Mouse (Mus musculus) v-Abl transformed pro-B cells (cell line): ENCODE measurements around the gene Rnf157.
"Not testable (repeated sequence)": the region's sequence is repeated elsewhere in the genome, so short reads cannot be mapped to it uniquely, and the experiment has no call there.

Experiments
- in situ Hi-C, 2 experiments: fragments of 400-800 bp; cut with MboI; formaldehyde crosslinking; loops; one replicate each; pipeline ENCODE4 v1.15.1; 2025; ENCODE audit not compliant: unreplicated experiment in 2 of 2

Gene Rnf157

DNA sequence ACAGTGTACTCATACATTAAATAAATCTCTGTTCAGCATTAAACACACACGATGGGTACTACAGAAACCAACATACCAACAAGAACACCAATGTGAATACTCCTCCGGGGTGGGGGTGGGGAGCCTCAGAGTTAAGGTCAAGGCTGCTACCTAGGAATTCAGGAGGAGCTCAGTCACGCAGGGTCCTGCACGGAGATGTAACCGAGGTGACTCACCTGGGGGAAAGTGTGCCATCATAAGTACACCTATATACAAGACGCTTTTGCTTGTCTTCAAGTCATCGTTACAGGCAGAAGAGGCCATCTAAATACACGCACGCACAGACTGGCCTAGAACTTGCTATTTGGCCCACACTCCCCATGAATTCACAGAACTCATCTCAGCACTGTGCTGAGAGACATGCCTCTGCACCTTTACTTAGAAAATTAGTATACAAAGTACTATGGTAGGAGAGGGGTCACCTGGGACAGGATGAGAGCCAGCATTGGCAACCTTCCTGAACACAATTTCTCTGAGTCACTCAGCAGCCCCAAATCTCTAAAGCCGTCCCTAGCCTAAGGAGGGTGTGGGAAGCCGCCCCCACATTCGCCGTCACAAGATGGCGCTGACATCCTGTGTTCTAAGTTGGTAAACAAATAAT is 23.9 kb downstream of the Rnf157 start:
- in situ Hi-C loops = no loop called here

DNA sequence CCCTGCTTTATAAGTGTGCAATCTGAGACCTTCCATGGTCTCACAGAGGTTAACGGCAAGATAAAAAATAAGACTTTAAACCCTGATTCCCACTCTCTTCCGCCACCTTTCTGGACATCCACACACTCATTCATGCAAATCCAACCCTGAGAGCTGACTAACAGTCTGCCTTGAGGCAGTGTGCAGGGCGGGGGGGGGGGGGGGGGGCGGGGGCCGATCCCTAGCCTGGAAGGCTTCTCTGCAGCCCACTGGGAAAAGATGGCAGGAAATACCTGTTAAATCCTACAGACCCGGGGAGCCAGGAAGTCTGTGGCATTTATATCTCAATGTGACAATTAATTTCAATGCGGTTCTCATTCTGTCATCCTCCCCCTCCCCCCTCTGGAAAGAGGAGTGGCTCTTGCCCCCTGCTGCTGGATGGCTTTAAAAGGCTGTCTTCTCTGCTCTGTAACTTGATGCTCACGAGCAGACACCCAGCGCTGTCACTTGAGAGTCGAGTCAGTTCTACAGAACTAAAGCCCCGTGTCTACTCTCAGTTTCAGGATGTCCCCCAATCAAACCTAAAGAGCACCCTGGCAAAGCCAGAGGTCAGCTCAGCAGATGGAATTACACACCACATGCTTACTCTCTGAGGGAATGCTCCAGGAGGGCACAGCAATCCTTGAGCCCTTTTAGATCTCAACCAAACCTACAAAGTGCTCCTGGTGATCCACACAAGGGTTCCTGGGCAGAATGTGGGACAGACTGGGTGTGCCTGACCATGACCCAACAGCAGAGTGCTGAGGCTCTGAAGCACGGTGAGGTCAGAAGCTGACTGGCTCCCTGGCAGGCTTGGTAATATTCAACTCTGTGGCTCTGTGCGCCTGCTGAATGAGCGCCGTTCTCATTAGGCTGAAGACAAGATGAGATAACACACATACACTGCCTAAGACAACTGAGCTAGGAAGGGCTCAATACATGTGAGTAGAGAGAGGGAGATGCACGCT is 25.5 kb downstream of the Rnf157 start:
- in situ Hi-C loops = no loop called here

DNA sequence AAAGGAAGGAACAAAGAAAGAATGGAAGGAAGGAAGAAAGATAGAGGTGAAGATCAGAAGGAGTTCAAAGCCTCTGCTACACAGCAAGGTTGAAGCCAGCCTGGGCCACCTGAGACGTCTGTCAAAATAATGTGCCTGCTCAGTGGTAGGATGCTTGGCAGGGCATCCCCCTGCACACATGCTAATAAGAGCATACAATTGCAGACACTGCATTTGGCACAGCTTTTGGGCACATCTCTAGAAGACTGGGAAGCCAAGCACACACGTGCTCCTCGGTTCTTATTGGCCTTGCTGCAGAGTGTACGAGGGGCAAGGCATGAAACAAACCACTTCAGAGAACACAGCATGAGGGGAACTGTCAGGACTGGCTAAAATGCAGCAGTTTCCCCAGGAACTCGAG is 26.8 kb downstream of the Rnf157 start:
- in situ Hi-C loops = no loop called here

DNA sequence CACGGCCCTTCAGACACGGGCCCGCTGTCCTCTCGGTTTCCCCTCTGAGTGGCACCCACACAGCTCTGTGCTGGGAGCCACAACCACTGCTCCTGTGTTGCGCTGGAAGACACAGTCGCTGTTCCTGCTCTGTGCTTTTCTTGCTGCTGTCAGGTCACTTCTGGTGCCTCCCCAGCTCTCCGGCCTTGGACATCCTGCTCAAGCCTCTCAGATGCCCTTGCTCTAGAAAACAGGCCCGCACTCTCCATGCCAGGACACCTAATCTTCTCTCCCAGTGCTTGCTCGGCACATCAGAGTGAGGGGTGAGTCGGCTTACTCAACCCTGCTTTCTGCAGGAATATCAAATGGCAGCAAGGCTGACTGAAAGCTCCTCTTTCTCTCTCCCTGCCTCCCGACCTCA is 28.7 kb downstream of the Rnf157 start:
- in situ Hi-C loops = no loop called here

DNA sequence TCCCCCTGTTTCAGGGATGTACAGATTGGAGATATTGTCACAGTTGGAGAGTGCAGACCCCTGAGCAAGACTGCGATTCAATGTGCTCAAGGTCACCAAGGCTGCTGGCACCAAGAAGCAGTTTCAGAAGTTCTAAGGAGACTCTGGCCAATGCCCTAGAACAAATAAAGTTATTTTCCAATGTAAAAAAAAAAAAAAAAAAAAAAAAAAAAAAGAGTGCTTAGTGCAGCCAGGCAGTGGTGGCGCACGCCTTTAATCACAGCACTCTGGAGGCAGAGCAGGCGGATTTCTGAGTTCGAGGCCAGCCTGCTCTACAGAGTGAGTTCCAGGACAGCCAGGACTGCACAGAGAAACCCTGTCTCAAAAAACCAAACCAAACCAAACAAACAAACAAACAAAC is 29.8 kb downstream of the Rnf157 start:
- in situ Hi-C loops = not testable (repeated sequence)

DNA sequence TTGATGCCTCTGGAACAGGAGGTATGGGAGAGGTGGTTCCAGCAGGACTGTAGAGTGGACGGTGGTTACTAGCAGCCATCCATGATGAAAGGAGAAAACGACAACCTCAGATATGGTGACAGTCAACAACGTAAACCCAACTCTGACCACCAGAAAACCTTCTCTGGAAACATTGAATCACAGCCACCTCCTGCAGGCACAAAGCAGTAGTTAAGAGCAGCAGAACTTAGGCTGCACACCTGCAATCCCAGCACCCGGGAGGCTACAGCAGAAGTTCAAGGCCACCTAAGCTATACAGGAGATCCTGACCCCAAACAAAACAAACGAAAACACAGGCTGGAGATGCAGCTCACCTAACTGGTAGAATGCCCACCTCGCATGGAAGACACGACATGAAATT is 32.1 kb downstream of the Rnf157 start:
- in situ Hi-C loops = no loop called here

DNA sequence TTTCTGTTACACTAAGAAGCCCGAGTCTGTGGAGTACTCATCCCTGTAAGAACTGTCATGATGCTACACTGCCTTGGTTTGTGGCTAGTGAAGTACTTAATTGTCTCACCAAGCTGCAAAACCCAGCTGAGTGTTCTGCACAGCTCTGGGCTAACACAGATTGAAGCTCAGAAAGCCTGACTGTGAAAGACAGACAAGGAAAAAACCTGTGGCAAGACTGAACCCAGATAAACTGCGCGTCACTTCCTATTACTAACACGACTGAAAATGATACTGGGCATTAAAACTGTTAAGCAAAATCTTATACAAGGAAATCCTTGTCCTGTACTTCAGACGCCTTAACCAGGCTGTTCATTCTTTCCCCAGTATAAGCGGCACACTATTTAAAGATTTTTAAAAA is 33.3 kb downstream of the Rnf157 start:
- in situ Hi-C loops = no loop called here

DNA sequence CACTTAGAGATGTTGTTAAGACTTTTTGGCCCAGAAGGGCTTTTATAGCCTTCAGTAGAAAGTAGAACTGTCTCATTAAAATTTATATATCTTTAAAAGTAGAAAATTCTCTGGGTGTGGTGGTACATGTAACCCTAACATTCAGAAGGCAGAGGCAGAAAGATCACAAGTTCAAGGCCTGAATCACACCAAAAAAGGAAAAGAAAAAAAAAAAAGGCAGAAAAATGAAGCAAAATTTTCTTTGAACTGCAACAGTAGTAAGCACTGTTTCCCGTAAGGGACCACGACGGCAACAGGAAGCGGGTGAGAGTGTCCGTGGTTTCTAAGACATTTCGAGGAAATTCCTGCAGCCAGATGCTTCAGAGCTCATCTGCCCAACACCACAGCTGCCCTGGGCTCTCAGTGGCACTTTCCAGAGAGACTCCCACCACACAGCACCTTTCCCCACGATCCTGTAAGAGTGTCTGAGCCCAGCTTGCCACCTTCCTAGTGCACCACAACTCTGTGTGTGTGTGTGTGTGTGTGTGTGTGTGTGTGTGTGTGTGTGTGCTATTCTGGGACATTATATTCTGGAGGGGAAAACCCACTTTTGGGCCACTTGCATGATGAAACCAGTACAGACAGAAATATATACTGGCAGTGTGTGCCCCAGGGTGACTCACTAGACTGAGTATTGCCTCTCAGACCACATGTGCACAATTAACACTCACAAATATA is 35.7 kb downstream of the Rnf157 start:
- in situ Hi-C loops = no loop called here

DNA sequence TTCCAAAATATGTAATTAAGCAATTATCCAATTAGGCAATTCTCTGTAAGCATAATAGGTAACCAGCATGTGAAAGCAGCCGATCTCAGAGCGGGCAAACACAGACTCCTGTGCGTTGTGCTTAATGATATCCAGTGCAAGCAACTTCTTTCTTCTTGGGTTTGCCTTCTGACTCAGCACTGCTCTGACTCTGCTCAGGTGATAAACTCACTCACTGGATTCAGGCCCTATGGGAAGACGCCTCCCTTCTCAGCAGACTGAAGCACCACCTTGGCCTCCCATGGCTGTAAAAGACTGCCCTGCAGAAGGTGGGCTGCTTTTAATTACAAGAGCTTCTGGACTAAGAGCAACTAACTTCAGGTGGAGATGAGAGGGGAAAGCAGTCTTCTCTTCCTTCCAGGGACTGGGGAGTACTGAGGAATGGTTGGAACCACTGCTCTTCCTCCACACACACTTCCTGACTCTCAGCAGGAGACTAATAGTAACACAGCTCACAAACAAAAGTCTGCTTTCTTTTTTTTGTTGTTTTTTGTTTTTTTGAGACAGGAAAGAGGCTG is 40.9 kb downstream of the Rnf157 start:
- in situ Hi-C loops = loop anchor here in 1 of 2 experiments (25.0 kb wide), 1 partner anchor 465 kb away; the partner anchor contains the start of genes Jmjd6, Mettl23 and Mxra7

DNA sequence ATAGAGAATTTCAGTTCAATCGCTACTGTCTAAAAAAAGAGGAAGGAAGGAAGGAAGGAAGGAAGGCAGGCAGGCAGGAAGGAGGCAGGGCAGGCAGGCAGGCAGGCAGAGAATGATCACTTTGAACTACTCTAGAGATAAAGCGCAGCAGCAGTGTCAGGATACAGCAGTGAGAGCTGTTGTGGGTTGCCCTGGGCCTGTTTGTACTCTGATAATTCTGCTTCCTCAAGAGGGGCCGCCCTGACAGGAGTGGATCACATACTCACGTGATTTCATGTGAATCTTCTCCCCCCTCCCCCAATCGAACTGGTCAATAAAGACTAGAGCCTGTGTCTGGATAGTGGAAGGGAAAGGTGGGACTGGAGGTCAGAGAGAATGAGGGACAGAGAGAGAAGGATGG is 43.2 kb downstream of the Rnf157 start:
- in situ Hi-C loops = loop anchor here in 1 of 2 experiments (25.0 kb wide), 1 partner anchor 468 kb away; the partner anchor contains the start of genes Jmjd6, Mettl23 and Mxra7

DNA sequence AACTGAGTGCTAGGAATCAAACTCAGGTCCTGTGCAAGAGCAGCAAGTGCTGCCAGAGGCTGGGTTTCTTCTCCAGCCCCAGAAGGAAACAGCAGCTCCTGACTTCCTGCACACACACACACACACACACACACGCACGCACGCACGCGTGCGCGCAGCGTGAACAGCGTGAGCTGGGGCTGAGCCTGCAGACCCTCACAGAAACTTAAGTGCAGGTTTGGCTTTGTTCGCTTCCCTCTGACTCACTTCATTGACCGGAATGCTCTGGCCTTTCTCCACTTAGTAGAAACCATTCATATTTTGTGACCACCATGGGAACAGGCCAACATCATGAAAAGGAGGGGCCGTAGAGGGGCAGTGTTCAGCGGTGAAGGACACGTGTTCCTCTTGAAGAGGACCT is 43.8 kb downstream of the Rnf157 start:
- in situ Hi-C loops = loop anchor here in 1 of 2 experiments (25.0 kb wide), 1 partner anchor 468 kb away; the partner anchor contains the start of genes Jmjd6, Mettl23 and Mxra7

DNA sequence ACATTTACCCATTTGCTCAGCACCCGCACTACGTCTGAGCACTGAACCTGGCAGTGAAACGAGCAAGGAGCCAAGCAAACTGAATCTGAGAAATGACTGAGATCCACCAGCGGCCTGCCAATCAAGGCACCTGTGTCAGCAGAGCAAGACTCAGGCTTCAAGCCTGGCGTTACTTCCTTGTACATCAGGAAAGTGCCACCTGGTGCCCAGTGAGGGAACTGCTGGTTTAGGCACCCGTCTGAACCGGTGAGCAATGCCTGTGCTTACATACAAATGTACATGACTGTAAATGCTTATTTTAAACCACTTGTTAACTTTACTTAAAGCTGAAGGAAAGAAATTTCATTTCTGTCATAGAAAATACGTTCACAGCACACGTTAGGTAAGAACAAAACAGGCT is 44.7 kb downstream of the Rnf157 start:
- in situ Hi-C loops = loop anchor here in 1 of 2 experiments (25.0 kb wide), 1 partner anchor 469 kb away; the partner anchor contains the start of genes Jmjd6, Mettl23 and Mxra7

DNA sequence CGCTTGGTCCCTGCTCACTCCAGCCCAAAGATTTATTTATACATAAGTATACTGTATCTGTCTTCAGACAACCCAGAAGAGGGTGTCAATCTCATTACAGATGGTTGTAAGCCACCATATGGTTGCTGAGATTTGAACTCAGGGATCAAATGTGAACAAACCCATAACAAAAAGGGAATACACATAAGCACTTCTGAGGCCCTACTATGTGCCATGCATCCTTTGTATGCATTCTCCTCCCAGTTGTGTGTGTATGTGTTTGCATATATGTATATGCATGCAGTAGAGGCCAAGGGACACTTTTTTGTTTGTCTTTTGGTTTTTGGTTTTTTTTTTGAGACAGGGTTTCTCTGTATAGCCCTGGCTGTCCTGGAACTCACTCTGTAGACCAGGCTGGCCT is 46.2 kb downstream of the Rnf157 start:
- in situ Hi-C loops = loop anchor here in 1 of 2 experiments (25.0 kb wide), 1 partner anchor 471 kb away; the partner anchor contains the start of genes Jmjd6, Mettl23 and Mxra7

DNA sequence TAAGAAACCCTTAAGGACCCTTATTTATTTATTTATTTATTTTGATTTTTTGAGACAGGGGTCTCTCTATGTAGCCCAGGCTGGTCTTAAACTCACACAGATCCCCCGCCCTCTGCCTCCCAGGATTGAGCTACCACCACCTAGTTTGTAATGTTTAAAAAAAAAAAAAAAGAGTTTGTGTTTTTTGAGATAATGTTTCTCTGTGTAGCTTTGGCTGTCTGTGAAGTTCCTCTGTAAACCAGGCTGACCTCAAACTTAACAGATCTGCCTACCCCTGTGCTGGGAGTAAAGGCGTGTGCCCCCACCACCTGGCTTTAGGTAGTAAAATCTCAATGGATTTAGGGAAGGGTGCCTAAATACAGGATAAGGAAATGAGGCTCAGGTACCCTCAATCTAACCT is 46.7 kb downstream of the Rnf157 start:
- in situ Hi-C loops = loop anchor here in 1 of 2 experiments (25.0 kb wide), 1 partner anchor 471 kb away; the partner anchor contains the start of genes Jmjd6, Mettl23 and Mxra7

DNA sequence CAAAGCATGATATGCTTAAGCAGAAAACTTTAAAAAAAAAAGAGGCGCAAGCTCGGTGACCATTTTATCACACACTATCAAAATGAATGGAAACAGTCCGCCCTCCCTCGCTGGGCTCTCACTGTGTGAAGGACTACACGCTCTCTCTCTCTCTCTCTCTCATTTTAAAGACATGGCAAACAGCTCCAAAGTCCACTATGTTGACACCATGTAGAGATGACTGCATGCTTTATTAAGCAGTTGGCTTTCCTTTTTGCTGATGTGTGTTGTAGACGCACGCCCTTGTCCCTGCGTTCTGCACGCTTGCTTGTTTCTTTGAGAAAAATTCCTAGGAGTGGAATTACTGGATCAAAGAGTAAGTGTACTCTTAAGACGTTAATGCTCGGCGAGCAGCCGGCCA is 47.4 kb downstream of the Rnf157 start:
- in situ Hi-C loops = loop anchor here in 1 of 2 experiments (25.0 kb wide), 1 partner anchor 472 kb away; the partner anchor contains the start of genes Jmjd6, Mettl23 and Mxra7

DNA sequence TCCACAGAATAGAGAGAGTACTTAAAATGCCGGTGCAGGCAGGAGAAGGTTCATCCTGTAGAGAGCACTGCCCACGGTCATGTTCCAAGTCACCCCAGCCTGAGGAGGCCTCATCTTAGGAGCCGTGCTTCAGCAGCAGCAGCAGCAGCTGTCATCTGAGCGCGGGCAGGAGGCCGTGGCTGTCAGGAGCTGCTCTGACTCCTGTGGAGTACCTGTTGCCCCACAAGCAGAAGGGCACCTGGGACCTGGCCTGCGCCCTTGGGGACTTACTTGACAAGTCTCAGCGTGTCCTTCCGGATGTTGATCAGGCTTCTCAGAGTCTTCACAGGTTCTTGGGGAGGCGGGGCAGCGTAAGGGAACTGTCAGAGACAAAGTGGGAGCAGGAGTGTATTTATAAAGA is 50.8 kb downstream of the Rnf157 start:
- in situ Hi-C loops = loop anchor here (5.0 to 25.0 kb wide), 3 partner anchors 45 to 475 kb away; partner anchors contain the start of genes Jmjd6 (in 1 of the 2), Mettl23 (in 1 of the 2) and Mxra7 (in 1 of the 2)

DNA sequence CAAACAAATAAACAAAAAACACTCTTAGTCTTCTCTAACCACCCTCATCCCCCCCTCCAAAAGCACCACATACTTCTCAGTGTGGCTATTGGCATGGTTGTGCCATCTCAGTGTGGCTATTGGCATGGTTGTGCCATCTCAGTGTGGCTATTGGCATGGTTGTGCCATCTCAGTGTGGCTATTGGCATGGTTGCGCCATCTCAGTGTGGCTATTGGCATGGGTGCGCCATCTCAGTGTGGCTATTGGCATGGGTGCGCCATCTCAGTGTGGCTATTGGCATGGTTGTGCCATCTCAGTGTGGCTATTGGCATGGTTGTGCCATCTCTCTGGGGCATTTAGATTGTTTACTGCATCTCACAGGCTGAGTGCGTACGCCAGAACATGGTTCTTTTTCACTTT is 51.9 kb downstream of the Rnf157 start:
- in situ Hi-C loops = loop anchor here (5.0 to 25.0 kb wide), 3 partner anchors 44 to 476 kb away; partner anchors contain the start of genes Jmjd6 (in 1 of the 2), Mettl23 (in 1 of the 2) and Mxra7 (in 1 of the 2)

DNA sequence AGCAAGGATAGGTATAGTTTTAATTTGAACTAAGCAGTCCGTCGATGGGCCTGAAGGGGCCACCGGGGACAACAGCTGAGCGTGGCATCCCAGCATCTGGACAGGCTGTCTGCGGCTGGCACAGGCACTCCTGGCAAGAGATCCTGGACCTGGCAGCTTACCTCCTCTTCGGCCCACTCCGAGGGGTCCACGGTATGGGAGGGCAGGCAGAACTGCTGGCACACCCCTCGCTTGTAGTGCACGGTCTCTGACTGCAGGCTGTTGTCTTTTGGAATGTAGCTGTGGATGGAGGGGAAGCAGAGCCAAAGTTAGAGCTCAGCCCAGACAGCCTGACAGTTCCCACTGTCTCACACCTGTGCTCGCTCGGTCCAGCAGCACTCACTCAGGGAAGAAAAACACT is 53.2 kb downstream of the Rnf157 start:
- in situ Hi-C loops = loop anchor here (5.0 to 25.0 kb wide), 3 partner anchors 42 to 478 kb away; partner anchors contain the start of genes Jmjd6 (in 1 of the 2), Mettl23 (in 1 of the 2) and Mxra7 (in 1 of the 2)

DNA sequence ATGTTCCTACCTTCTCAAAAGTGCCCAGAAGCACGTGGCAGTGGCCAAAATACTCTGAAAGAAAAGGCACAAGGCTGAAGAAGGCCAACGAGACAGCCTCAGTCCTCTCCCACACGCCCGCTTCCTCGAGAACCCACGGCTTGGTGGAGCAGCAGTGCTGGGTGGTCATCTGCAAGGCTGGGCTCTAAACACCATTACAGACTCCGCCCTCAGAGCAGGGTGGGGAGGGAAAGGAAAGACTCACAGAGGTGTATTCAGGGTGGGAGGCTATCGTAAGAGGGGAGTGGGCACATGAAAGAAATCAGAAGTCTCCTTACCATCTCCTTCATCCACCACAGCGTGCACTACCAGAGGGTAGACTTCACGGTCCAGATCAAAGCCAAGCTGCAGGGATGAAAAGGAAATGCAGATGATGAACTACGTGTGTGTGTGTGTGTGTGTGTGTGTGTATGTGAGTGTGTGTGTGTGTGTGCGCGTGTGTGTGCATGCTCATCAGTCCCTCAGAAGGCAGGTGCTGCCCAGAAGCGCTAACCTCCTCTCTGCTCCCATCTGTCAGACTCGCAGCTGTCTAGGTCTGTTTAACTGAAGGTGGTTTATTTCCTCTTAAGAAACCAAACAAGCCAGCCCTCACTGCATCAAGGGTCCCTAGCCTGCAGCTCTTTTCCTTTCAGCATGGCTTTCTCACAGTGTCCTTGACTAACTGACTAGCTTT is 53.8 kb downstream of the Rnf157 start:
- in situ Hi-C loops = loop anchor here in 1 of 2 experiments (25.0 kb wide), 1 partner anchor 478 kb away; the partner anchor contains the start of genes Jmjd6, Mettl23 and Mxra7
